Mouse (Mus musculus) hindbrain, embryonic 12.5 days (tissue): Measurements from ENCODE around the gene Gm4894. TPM values are rescaled to one million over a fixed set of nuclear protein-coding genes. Genes with fewer than 3 reads are reported as not detected.

Experiments
- ATAC-seq: fragments of 200-750 bp; cut with Nextera tagmentation; 2 replicates; pipeline ENCODE4 v1.8.0; 2017; ENCODE audit warnings: moderate TSS enrichment; ENCODE audit not compliant: low FRiP score
- H3K27ac ChIP-seq: fragments of 300-500 bp; sonication (generic); 2 replicates; pipeline ENCODE4 v1.5.1; 2016; ENCODE audit warnings: mild to moderate bottlenecking
- H3K27me3 ChIP-seq: fragments of 300-500 bp; sonication (generic); 2 replicates; pipeline ENCODE4 v1.6.1; 2016; ENCODE audit warnings: mild to moderate bottlenecking
- H3K36me3 ChIP-seq: fragments of 300-500 bp; sonication (generic); 2 replicates; pipeline ENCODE4 v1.6.1; 2016; ENCODE audit warnings: mild to moderate bottlenecking
- H3K4me1 ChIP-seq: fragments of 300-500 bp; sonication (generic); 2 replicates; pipeline ENCODE4 v1.6.1; 2016
- H3K4me2 ChIP-seq: fragments of 300-500 bp; sonication (generic); replicated peaks from 2 replicates; pipeline ENCODE4 v1.6.1; 2016; ENCODE audit warnings: mild to moderate bottlenecking
- H3K4me3 ChIP-seq: fragments of 300-500 bp; sonication (generic); 2 replicates; pipeline ENCODE4 v1.5.1; 2016; ENCODE audit warnings: mild to moderate bottlenecking
- H3K9ac ChIP-seq: fragments of 300-500 bp; sonication (generic); 2 replicates; pipeline ENCODE4 v1.6.1; 2016; ENCODE audit warnings: mild to moderate bottlenecking, moderate library complexity
- H3K9me3 ChIP-seq: fragments of 300-500 bp; sonication (generic); replicated peaks from 2 replicates; pipeline ENCODE4 v1.6.1; 2016; ENCODE audit warnings: mild to moderate bottlenecking
- WGBS: fragments of 180-500 bp; shearing (Covaris S2); methylation state at CpG from one replicate; pipeline ENCODE4 v1.1.7; 2016; 5-methylcytosine and 5-hydroxymethylcytosine counted together
- polyA plus RNA-seq: library from polyadenylated mRNA; unstranded; fragments of >200 nt; fragmentation: Nextera tagmentation; extraction: Ambion mirVana; gene quantifications from 2 replicates; pipeline ENCODE4 v1.2.1, GENCODE M21; 2016

Gm4894 gene
- polyA plus RNA-seq: not detected in 2 replicates

DNA sequence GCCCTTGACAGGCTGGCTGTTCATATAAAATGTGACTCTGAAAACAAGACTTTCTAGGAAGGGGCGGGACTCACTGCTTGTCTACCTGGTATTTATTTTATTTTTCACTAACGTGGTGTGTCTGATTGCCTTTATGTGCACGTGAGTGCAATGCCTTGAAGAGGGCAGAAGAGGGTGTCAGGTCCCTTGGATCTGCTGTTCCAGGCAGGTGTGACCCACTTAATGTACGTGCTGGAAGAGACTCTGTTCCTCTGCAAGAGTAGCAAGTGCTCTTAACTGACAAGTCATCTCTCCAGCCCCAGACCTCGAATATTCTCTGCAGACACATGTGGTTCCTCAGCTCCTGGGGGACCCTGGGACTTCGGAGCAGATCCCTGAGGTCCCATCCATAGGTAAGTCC is at the start of gene Gm4894:
Gm4894 (plus strand) TSS at position 301 of the 400 bp plus-strand sequence.
- Histone ChIP-seq H3K27ac (no peak within 1 kb of the TSS), H3K27me3 (peaks cover 4% of the 10 kb centered on the region; the same call in 1 of the 2 replicates), H3K36me3 (no peaks in the 10 kb centered on the region), H3K4me2 (no peak within 1 kb of the TSS), H3K9ac (no peak within 1 kb of the TSS), H3K4me1 (no peaks in the 10 kb centered on the region), H3K4me3 (no peak within 1 kb of the TSS), H3K9me3 (no peaks in the 10 kb centered on the region)
- WGBS: 74% methylated on average over 6 of the region's 6 CpGs
- ATAC-seq: no peak

DNA sequence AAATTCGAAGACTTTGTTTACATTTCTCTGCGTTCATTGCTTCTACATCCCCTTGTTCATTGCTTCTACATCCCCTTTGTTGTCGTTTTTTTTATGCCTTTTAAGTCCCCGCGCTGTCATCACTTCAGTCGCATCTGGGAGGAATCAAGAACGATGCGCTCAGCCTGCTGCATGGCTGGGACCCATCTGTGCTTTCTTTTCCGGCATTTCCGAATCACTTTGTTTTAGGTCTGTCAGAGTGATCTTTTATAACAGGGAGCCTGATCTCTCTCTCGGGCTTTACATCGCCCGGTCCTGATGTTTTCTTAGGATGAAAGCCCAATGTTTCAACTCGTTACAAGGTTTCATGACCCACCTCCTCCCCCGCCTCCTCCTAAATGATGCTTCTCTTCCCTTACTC is 44.0 kb upstream of the Gm4894 start:
- peaks cover 22% of the 10 kb centered on the region for H3K4me1 ChIP-seq
- H3K36me3 ChIP-seq: no peaks in the 10 kb centered on the region
- no peaks in the 10 kb centered on the region for H3K9me3 ChIP-seq
- no peaks in the 10 kb centered on the region; the same call in 1 of the 2 replicates for H3K27me3 ChIP-seq
- no peak overlapping the region for H3K9ac ChIP-seq
- H3K4me2 ChIP-seq: 0 out of 2 replicates have a peak overlapping the region, but pooled peaks have one; percentile 8
- H3K27ac ChIP-seq: peak overlapping the region; percentile 52
- WGBS: 37% methylated on average over 15 of the region's 15 CpGs
- H3K4me3 ChIP-seq: no peak overlapping the region
- peak; percentile 35; the same call in 1 of the 2 replicates for ATAC-seq

GRCm38 (mm10) chr9:49211493-49211892 is 38.8 kb upstream of the Gm4894 start:
- H3K9me3 ChIP-seq: no peaks in the 10 kb centered on the region
- H3K36me3 ChIP-seq: no peaks in the 10 kb centered on the region
- no peak overlapping the region for H3K27ac ChIP-seq
- no peak overlapping the region for H3K9ac ChIP-seq
- no peak for ATAC-seq
- WGBS: 88% methylated on average over 1 of the region's 1 CpGs
- H3K4me3 ChIP-seq: no peak overlapping the region
- no peaks in the 10 kb centered on the region; the same call in 1 of the 2 replicates for H3K27me3 ChIP-seq
- H3K4me1 ChIP-seq: peaks cover 17% of the 10 kb centered on the region
- no peak overlapping the region for H3K4me2 ChIP-seq

GRCm38 (mm10) chr9:49214734-49215133 is 35.6 kb upstream of the Gm4894 start:
- no peak overlapping the region for H3K9ac ChIP-seq
- no peaks in the 10 kb centered on the region for H3K36me3 ChIP-seq
- peaks cover 26% of the 10 kb centered on the region for H3K4me1 ChIP-seq
- H3K9me3 ChIP-seq: no peaks in the 10 kb centered on the region
- no peaks in the 10 kb centered on the region; the same call in 1 of the 2 replicates for H3K27me3 ChIP-seq
- no peak overlapping the region for H3K4me2 ChIP-seq
- 46% methylated on average over 2 of the region's 2 CpGs for WGBS
- H3K4me3 ChIP-seq: no peak overlapping the region
- ATAC-seq: no peak
- no peak overlapping the region for H3K27ac ChIP-seq

- Histone ChIP-seq H3K27ac (peak overlapping the region; percentile 55; the same call in 1 of the 2 replicates), H3K9ac (no peak overlapping the region), H3K9me3 (no peaks in the 10 kb centered on the region), H3K4me1 (peaks cover 18% of the 10 kb centered on the region), H3K36me3 (no peaks in the 10 kb centered on the region), H3K27me3 (no peaks in the 10 kb centered on the region), H3K4me2 (0 out of 2 replicates have a peak overlapping the region, but pooled peaks have one; percentile 3), H3K4me3 (no peak overlapping the region)
- ATAC-seq: peak; percentile 52
- 60% methylated on average over 20 of the region's 20 CpGs for WGBS
These were observed 32.4 kb upstream of the Gm4894 start for GRCm38 (mm10) chr9:49217626-49218607.

DNA sequence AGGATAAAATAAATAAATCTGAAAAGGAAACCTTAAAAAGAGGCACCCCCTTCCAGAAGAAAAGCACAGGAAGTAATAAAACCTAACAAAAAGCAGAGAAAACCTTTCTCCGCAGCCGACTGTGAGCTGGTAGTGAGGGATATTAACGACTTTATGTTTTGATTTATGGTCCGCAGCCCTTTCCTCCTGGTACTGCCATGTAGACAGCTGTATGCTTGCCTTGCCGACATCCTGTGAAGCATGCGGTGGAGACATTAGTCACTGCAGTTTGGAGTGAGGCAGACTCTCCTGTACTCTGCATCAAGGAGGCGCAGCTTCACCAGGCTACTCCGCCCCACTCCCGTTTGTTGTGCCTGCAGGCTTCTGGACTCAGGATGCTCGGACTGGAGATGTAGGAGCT is 25.8 kb upstream of the Gm4894 start:
- Histone ChIP-seq H3K9me3 (no peaks in the 10 kb centered on the region), H3K27me3 (no peaks in the 10 kb centered on the region), H3K4me1 (no peaks in the 10 kb centered on the region), H3K9ac (no peak overlapping the region), H3K4me3 (no peak overlapping the region), H3K36me3 (no peaks in the 10 kb centered on the region), H3K4me2 (no peak overlapping the region), H3K27ac (no peak overlapping the region)
- no peak for ATAC-seq
- 74% methylated on average over 10 of the region's 10 CpGs for WGBS

DNA sequence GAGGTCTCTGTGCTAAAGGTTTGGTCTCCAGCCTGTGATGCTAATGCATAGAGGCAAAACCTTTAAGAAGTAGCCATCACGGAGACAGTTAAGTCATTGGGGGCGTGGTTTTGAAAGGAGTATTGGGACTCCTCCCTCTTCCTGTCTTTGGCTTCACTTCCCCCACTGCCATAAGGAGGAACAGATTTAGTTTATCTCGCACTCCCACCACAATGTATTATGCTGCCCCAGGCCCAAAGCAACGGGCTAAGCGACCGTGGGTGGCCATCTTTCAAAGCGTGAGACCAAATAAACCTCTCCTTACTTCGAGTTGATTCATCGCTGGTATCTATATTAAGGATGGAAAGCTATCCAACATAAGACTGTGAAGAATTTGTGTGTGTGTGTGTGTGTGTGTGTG is 22.9 kb upstream of the Gm4894 start:
- Histone ChIP-seq H3K4me1 (no peaks in the 10 kb centered on the region), H3K27me3 (no peaks in the 10 kb centered on the region), H3K36me3 (no peaks in the 10 kb centered on the region), H3K27ac (no peak overlapping the region), H3K4me2 (no peak overlapping the region), H3K4me3 (no peak overlapping the region), H3K9ac (no peak overlapping the region), H3K9me3 (no peaks in the 10 kb centered on the region)
- 83% methylated on average over 9 of the region's 9 CpGs for WGBS
- no peak for ATAC-seq

GRCm38 (mm10) chr9:49229054-49229453 is 21.3 kb upstream of the Gm4894 start:
- WGBS: 83% methylated on average over 2 of the region's 2 CpGs
- no peak overlapping the region for H3K27ac ChIP-seq
- no peaks in the 10 kb centered on the region for H3K9me3 ChIP-seq
- H3K9ac ChIP-seq: no peak overlapping the region
- no peaks in the 10 kb centered on the region for H3K4me1 ChIP-seq
- ATAC-seq: no peak
- H3K27me3 ChIP-seq: no peaks in the 10 kb centered on the region
- H3K4me3 ChIP-seq: no peak overlapping the region
- no peaks in the 10 kb centered on the region for H3K36me3 ChIP-seq
- H3K4me2 ChIP-seq: no peak overlapping the region

GRCm38 (mm10) chr9:49246839-49247238 is 3.5 kb upstream of the Gm4894 start:
- no peak overlapping the region for H3K4me2 ChIP-seq
- no peaks in the 10 kb centered on the region for H3K9me3 ChIP-seq
- no peak overlapping the region for H3K27ac ChIP-seq
- ATAC-seq: no peak
- no peaks in the 10 kb centered on the region for H3K36me3 ChIP-seq
- WGBS: 31% methylated on average over 7 of the region's 7 CpGs
- H3K9ac ChIP-seq: no peak overlapping the region
- H3K4me3 ChIP-seq: no peak overlapping the region
- 0 out of 2 replicates have a peak, but pooled peaks cover 3% of the 10 kb centered on the region for H3K4me1 ChIP-seq
- peaks cover 4% of the 10 kb centered on the region; the same call in 1 of the 2 replicates for H3K27me3 ChIP-seq

DNA sequence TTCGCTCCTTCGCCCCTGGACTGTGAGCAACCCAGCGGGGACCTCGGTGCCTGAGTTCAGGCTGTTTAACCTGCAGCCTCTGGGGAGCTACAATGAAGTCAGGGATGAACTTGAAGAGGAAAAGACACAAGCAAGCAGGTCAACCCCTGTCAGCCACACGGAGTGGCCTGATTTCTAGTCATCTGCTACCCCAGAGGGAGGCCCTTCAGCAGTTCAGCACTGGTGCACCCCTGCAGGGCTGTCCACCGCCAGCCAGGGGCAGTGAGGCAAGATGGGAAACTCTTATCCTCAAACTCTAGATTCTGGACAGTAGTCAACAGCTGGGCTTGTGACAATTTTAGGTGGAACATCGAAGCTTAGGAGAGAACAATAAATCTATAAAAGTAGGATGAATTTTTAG is 18.6 kb downstream of the Gm4894 start:
- Histone ChIP-seq H3K9me3 (no peaks in the 10 kb centered on the region), H3K4me1 (peaks cover 11% of the 10 kb centered on the region; the same call in 1 of the 2 replicates), H3K27ac (no peak overlapping the region), H3K27me3 (peaks cover 4% of the 10 kb centered on the region), H3K9ac (no peak overlapping the region), H3K36me3 (no peaks in the 10 kb centered on the region), H3K4me3 (no peak overlapping the region), H3K4me2 (no peak overlapping the region)
- ATAC-seq: no peak
- WGBS: 63% methylated on average over 7 of the region's 7 CpGs

DNA sequence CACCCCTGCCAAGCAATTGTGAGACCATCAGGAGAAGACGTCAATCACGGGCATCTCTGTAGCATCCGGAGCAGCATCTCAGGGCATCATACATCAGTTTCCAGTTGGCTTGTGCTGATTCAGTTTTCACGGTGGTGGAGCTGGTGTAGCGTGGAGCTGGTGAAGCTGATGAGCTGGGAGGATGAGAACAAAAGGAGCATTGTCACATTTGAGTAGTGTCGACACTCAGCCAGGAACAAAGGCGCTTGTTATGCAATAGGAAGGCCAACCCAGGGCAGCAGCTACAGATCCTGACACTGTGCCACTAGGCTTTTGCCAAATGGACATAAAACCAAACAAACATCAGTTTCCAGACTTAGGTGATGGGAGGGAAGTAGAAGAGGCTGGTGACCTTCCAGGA is 23.2 kb downstream of the Gm4894 start:
- H3K4me1 ChIP-seq: peaks cover 11% of the 10 kb centered on the region; the same call in 1 of the 2 replicates
- 29% methylated on average over 7 of the region's 7 CpGs for WGBS
- H3K4me3 ChIP-seq: no peak overlapping the region
- H3K4me2 ChIP-seq: no peak overlapping the region
- peaks cover 9% of the 10 kb centered on the region for H3K27me3 ChIP-seq
- H3K36me3 ChIP-seq: no peaks in the 10 kb centered on the region
- no peak overlapping the region for H3K9ac ChIP-seq
- H3K27ac ChIP-seq: no peak overlapping the region
- no peaks in the 10 kb centered on the region for H3K9me3 ChIP-seq
- no peak for ATAC-seq

- H3K27me3 ChIP-seq: peaks cover 7% of the 10 kb centered on the region
- H3K9me3 ChIP-seq: no peaks in the 10 kb centered on the region
- H3K4me3 ChIP-seq: no peak overlapping the region
- no peaks in the 10 kb centered on the region for H3K36me3 ChIP-seq
- 59% methylated on average over 4 of the region's 4 CpGs for WGBS
- no peak overlapping the region for H3K4me2 ChIP-seq
- peaks cover 7% of the 10 kb centered on the region; the same call in 1 of the 2 replicates for H3K4me1 ChIP-seq
- no peak for ATAC-seq
- no peak overlapping the region for H3K27ac ChIP-seq
- no peak overlapping the region for H3K9ac ChIP-seq
These were observed 25.6 kb downstream of the Gm4894 start for GRCm38 (mm10) chr9:49275976-49276375.
